8 mouse cellular contexts compared by ENCODE assay signal in genomic region chr17:37270702-37271092, GRCm38 (mm10). TPM values are rescaled to one million over a fixed set of nuclear protein-coding genes. Genes with fewer than 3 reads are reported as not detected.
A peak's percentile ranks its signal among the peaks of the same experiment; 100 is the strongest.
DNase-seq lines count a peak whose midpoint lies in the region; ATAC-seq and TF ChIP-seq lines count a peak whose summit lies in the region.

No protein-coding gene starts in this region.

- H3K9ac ChIP-seq in heart, adult 2 months (ENCODE audit: low read depth, low read length) = peak overlapping the region; percentile 70
- peak overlapping the region; percentile 60 for H3K9ac ChIP-seq in liver, postnatal 0 days (replicated peaks)
- H3K9ac ChIP-seq in neural tube, embryonic 11.5 days (ENCODE audit: low read length) = 0 out of 2 replicates have a peak overlapping the region, but pooled peaks have one; percentile 35

- TF ChIP-seq POLR2A in heart, adult 2 months (IDR thresholded peaks at IDR 0.05; ENCODE audit: insufficient read depth, low read depth, low read length) = peak; percentile 60

- ATAC-seq in liver, postnatal 0 days = peak; percentile 74
- ATAC-seq in neural tube, embryonic 11.5 days (ENCODE audit: insufficient read depth, low FRiP score, low TSS enrichment) = peak; percentile 27; the same call in 1 of the 2 replicates

- 32% methylated on average over 8 of the region's 8 CpGs for WGBS in heart, adult 2 months
- 20% methylated on average over 8 of the region's 8 CpGs for WGBS in liver, postnatal 0 days (ENCODE audit: insufficient replicate concordance)
- WGBS in neural tube, embryonic 11.5 days = 63% methylated on average over 8 of the region's 8 CpGs

- peak overlapping the region; percentile 95 for H3K4me2 ChIP-seq in liver, postnatal 0 days (ENCODE audit: low read depth, low read length)
- H3K4me2 ChIP-seq in neural tube, embryonic 11.5 days (ENCODE audit: low read depth) = peak overlapping the region; percentile 85

- no peak for TF ChIP-seq CTCF in heart, adult 2 months (IDR thresholded peaks at IDR 0.05)
- no peak for TF ChIP-seq CTCF in liver, postnatal 0 days (IDR thresholded peaks at IDR 0.05; ENCODE audit: low read depth)

- no peaks in the 10 kb centered on the region for H3K9me3 ChIP-seq in liver, postnatal 0 days (ENCODE audit: low read length)
- no peaks in the 10 kb centered on the region for H3K9me3 ChIP-seq in neural tube, embryonic 11.5 days (ENCODE audit: control insufficient read depth, low read length)

- H3K27ac ChIP-seq in heart, adult 2 months = peak overlapping the region; percentile 88
- H3K27ac ChIP-seq in liver, postnatal 0 days (ENCODE audit: low read depth) = peak overlapping the region; percentile 76
- H3K27ac ChIP-seq in neural tube, embryonic 11.5 days (ENCODE audit: low read depth, low read length) = no peak overlapping the region

- no peaks in the 10 kb centered on the region for H3K36me3 ChIP-seq in heart, adult 2 months (ENCODE audit: control insufficient read depth, insufficient read depth, low read length)
- H3K36me3 ChIP-seq in liver, postnatal 0 days (replicated peaks; ENCODE audit: insufficient read depth, low read length) = no peaks in the 10 kb centered on the region
- no peaks in the 10 kb centered on the region for H3K36me3 ChIP-seq in neural tube, embryonic 11.5 days (ENCODE audit: control insufficient read depth, insufficient read depth, low read length)

- H3K4me1 ChIP-seq in heart, adult 2 months (ENCODE audit: control insufficient read depth, insufficient read depth, low read length) = no peaks in the 10 kb centered on the region; the same call in 1 of the 2 replicates
- no peaks in the 10 kb centered on the region; the same call in 1 of the 2 replicates for H3K4me1 ChIP-seq in liver, postnatal 0 days (ENCODE audit: insufficient read depth)
- H3K4me1 ChIP-seq in neural tube, embryonic 11.5 days (ENCODE audit: control insufficient read depth, insufficient read depth, low read length) = no peaks in the 10 kb centered on the region

- no peak for TF ChIP-seq EP300 in heart, adult 2 months (IDR thresholded peaks at IDR 0.05; ENCODE audit: insufficient read depth, low read depth, low read length)
- no peak for TF ChIP-seq EP300 in liver, postnatal 0 days (IDR thresholded peaks at IDR 0.05; ENCODE audit: low read depth)

- DNase-seq in ovary, adult 18-20 months (ENCODE audit: low spot score) = peak; percentile 30
- DNase-seq in ovary, postnatal 10 days (ENCODE audit: low spot score) = no peak
- DNase-seq in c-Kit-positive CD71-negative TER-119-negative erythroid progenitor cells, embryonic 14.5 days (ENCODE audit: low read depth) = peak; percentile 29
- DNase-seq in heart, adult 2 months = peak; percentile 70 to 79
- DNase-seq in kidney, adult 11 months = peak; percentile 63
- peak; percentile 43 for DNase-seq in liver, postnatal 0 days
- DNase-seq in neural tube, embryonic 11.5 days (ENCODE audit: low spot score) = no peak
- DNase-seq in thymus, postnatal 4 days = peak; percentile 69

- intact Hi-C loops in heart, adult 2 months (cut with DNase I) = no loop called here

- H3K79me2 ChIP-seq in heart, adult 2 months (replicated peaks; ENCODE audit: control insufficient read depth, insufficient read depth, low read length) = no peaks in the 10 kb centered on the region

- H3K27me3 ChIP-seq in heart, adult 2 months (ENCODE audit: control insufficient read depth, insufficient read depth, low read length) = no peaks in the 10 kb centered on the region
- no peaks in the 10 kb centered on the region for H3K27me3 ChIP-seq in liver, postnatal 0 days (ENCODE audit: insufficient read depth, low read length)
- no peaks in the 10 kb centered on the region for H3K27me3 ChIP-seq in neural tube, embryonic 11.5 days (ENCODE audit: control insufficient read depth, insufficient read depth, low read length)

- peak overlapping the region; percentile 79 for H3K4me3 ChIP-seq in heart, adult 2 months
- H3K4me3 ChIP-seq in liver, postnatal 0 days (ENCODE audit: low read depth, low read length) = peak overlapping the region; percentile 73
- peak overlapping the region; percentile 42; the same call in 1 of the 2 replicates for H3K4me3 ChIP-seq in neural tube, embryonic 11.5 days (ENCODE audit: low read depth, low read length)

RNA-seq across cellular contexts. Expression of gene H2-M3, which starts 0.7 kb away (rescaled TPM):
- total RNA-seq in heart, adult 2 months (2021) = 1 to 10 TPM; 3.2 to 3.3 TPM
- polyA plus RNA-seq in heart, adult 2 months (2012; rRNA removed) = 4.9 and 5.0 TPM in 2 replicates
- polyA plus RNA-seq in liver, postnatal 0 days (2015; fragmentation: Nextera tagmentation; extraction: Ambion mirVana) = 4.5 and 4.6 TPM in 2 replicates
- polyA plus RNA-seq in neural tube, embryonic 11.5 days (2014; fragmentation: Nextera tagmentation; extraction: Ambion mirVana) = 0.66 and 0.89 TPM in 2 replicates

RNA-seq across cellular contexts. Expression of gene Olfr98, which starts 7.1 kb away (rescaled TPM):
- not detected for total RNA-seq in heart, adult 2 months (2021)
- polyA plus RNA-seq in heart, adult 2 months (2012; rRNA removed) = not detected in 2 replicates
- polyA plus RNA-seq in liver, postnatal 0 days (2015; fragmentation: Nextera tagmentation; extraction: Ambion mirVana) = not detected in 2 replicates
- not detected in 2 replicates for polyA plus RNA-seq in neural tube, embryonic 11.5 days (2014; fragmentation: Nextera tagmentation; extraction: Ambion mirVana)

RNA-seq across cellular contexts. Expression of gene Olfr99, which starts 12.6 kb away (rescaled TPM):
- not detected for total RNA-seq in heart, adult 2 months (2021)
- not detected in 2 replicates for polyA plus RNA-seq in heart, adult 2 months (2012; rRNA removed)
- polyA plus RNA-seq in liver, postnatal 0 days (2015; fragmentation: Nextera tagmentation; extraction: Ambion mirVana) = not detected in 2 replicates
- not detected in 2 replicates for polyA plus RNA-seq in neural tube, embryonic 11.5 days (2014; fragmentation: Nextera tagmentation; extraction: Ambion mirVana)

RNA-seq across cellular contexts. Expression of gene Olfr101, which starts 33.4 kb away (rescaled TPM):
- total RNA-seq in heart, adult 2 months (2021) = not detected
- not detected in 2 replicates for polyA plus RNA-seq in heart, adult 2 months (2012; rRNA removed)
- not detected in 2 replicates for polyA plus RNA-seq in liver, postnatal 0 days (2015; fragmentation: Nextera tagmentation; extraction: Ambion mirVana)
- polyA plus RNA-seq in neural tube, embryonic 11.5 days (2014; fragmentation: Nextera tagmentation; extraction: Ambion mirVana) = not detected in 2 replicates

RNA-seq across cellular contexts. Expression of gene Olfr97, which starts 33.6 kb away (rescaled TPM):
- total RNA-seq in heart, adult 2 months (2021) = not detected
- polyA plus RNA-seq in heart, adult 2 months (2012; rRNA removed) = not detected in 2 replicates
- polyA plus RNA-seq in liver, postnatal 0 days (2015; fragmentation: Nextera tagmentation; extraction: Ambion mirVana) = not detected in 2 replicates
- polyA plus RNA-seq in neural tube, embryonic 11.5 days (2014; fragmentation: Nextera tagmentation; extraction: Ambion mirVana) = not detected in 2 replicates

Comparison
In these comparisons a context has a peak if more than half of its experiments do, and no peak if none do; other contexts are left out.
1. DNase-seq: peak in ovary, adult 18-20 months (single experiment), c-Kit-positive CD71-negative TER-119-negative erythroid progenitor cells, embryonic 14.5 days (single experiment), heart, adult 2 months (2 of 2), kidney, adult 11 months (single experiment), liver, postnatal 0 days (single experiment) and thymus, postnatal 4 days (single experiment); none in ovary, postnatal 10 days (single experiment) and neural tube, embryonic 11.5 days (single experiment).
2. Peak in every context shown above with its lines, with median percentiles within 50 percentile points of each other: H3K4me3 ChIP-seq and H3K9ac ChIP-seq.